Mouse (Mus musculus): Measurements from ENCODE around the gene Gcnt3.
"Not testable (repeated sequence)": the region's sequence is repeated elsewhere in the genome, so short reads cannot be mapped to it uniquely, and the experiment has no call there.

The Gcnt3 gene

GRCm38 (mm10) chr9:70042935-70043334 lies 5.0 kb upstream of the Gcnt3 start:
- DNase-seq (ENCODE audit: low spot score in 2 of 2): no peak

- DNase-seq (ENCODE audit: low spot score in 2 of 2): no peak
Observed at GRCm38 (mm10) chr9:70042137-70042536, 4.2 kb upstream of the Gcnt3 start.

- no peak for DNase-seq (ENCODE audit: low spot score in 2 of 2)
Observed at GRCm38 (mm10) chr9:70040570-70040969, 2.7 kb upstream of the Gcnt3 start.

GRCm38 (mm10) chr9:70039597-70040385 lies 1.9 kb upstream of the Gcnt3 start:
- DNase-seq (ENCODE audit: low spot score in 2 of 2): no peak

GRCm38 (mm10) chr9:70036646-70037045 lies 1.2 kb downstream of the Gcnt3 start:
- no peak for DNase-seq (ENCODE audit: low spot score in 2 of 2)

GRCm38 (mm10) chr9:70034702-70035101 lies 3.2 kb downstream of the Gcnt3 start:
- DNase-seq (ENCODE audit: low spot score in 2 of 2): no peak

- DNase-seq (ENCODE audit: low spot score in 2 of 2): no peak
Observed at GRCm38 (mm10) chr9:70033056-70033455, 4.8 kb downstream of the Gcnt3 start.

- DNase-seq (ENCODE audit: low spot score in 2 of 2): no peak
Observed at GRCm38 (mm10) chr9:70032167-70032566, 5.7 kb downstream of the Gcnt3 start.

GRCm38 (mm10) chr9:70025365-70026012 lies 12.4 kb downstream of the Gcnt3 start:
- no peak for DNase-seq (ENCODE audit: low spot score in 2 of 2)

- no peak for DNase-seq (ENCODE audit: low spot score in 2 of 2)
Observed at GRCm38 (mm10) chr9:70024648-70025047, 13.2 kb downstream of the Gcnt3 start.

GRCm38 (mm10) chr9:70023615-70024014 lies 14.3 kb downstream of the Gcnt3 start:
- DNase-seq (ENCODE audit: low spot score in 2 of 2): not testable (repeated sequence)

- no peak for DNase-seq (ENCODE audit: low spot score in 2 of 2)
Observed at GRCm38 (mm10) chr9:70022083-70022482, 15.8 kb downstream of the Gcnt3 start.

GRCm38 (mm10) chr9:70021610-70022009 lies 16.3 kb downstream of the Gcnt3 start:
- DNase-seq (ENCODE audit: low spot score in 2 of 2): no peak

- DNase-seq (ENCODE audit: low spot score in 2 of 2): no peak
Observed at GRCm38 (mm10) chr9:70018879-70019278, 19.0 kb downstream of the Gcnt3 start.

GRCm38 (mm10) chr9:70015632-70016031 lies 22.3 kb downstream of the Gcnt3 start:
- no peak for DNase-seq (ENCODE audit: low spot score in 2 of 2)

- peak; percentile 89 to 94 for DNase-seq (ENCODE audit: low spot score in 2 of 2)
Observed at GRCm38 (mm10) chr9:70012408-70012901, 25.4 kb downstream of the Gcnt3 start, which contains the start of gene Gtf2a2. Gene Gtf2a2, plus strand, starts transcription at chr9:70012550.

GRCm38 (mm10) chr9:70011537-70012407 lies 26.1 kb downstream of the Gcnt3 start:
- DNase-seq (ENCODE audit: low spot score in 2 of 2): no peak

GRCm38 (mm10) chr9:70010781-70011473 lies 27.0 kb downstream of the Gcnt3 start:
- DNase-seq (ENCODE audit: low spot score in 2 of 2): no peak

GRCm38 (mm10) chr9:70009754-70010304 lies 28.1 kb downstream of the Gcnt3 start:
- no peak for DNase-seq (ENCODE audit: low spot score in 2 of 2)

- DNase-seq (ENCODE audit: low spot score in 2 of 2): no peak
Observed at GRCm38 (mm10) chr9:70007506-70008248, 30.2 kb downstream of the Gcnt3 start.

All from urinary bladder, postnatal 4 days (tissue).